Mouse (Mus musculus): ENCODE results near the gene Dtd1.

DNA sequence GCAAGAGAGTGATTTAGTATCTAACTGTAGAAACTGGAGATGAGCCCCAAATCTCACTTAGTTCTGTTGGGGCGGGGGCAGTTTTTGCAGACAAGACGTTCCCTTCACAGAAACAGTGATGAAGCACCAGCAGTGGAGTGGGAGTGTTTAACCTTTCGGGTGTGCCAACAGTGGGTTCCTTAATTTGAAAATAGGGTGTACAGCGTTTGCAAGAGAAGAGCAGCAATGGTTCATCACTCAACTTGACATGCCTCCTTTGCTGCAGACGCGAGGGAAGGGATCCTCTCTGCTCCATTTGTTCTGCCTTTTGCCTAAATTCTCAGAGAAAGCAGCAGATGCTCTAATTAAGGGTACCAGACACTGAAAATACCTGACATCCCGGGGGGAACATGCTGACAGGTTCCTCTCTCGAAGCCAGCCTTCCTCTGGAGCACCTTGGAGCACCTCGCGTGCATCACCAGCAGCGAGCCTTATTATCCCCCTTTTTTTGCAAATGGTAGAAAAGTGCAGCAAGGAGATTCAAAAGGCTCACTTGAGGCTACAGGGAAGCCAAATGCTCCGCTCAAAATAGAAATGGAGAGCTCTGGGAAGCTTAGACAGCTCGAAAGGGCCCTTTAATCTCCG, 192.1 kb downstream of the Dtd1 start:
- TF ChIP-seq CTCF (IDR thresholded peaks at IDR 0.05; ENCODE audit: low read depth, low read length) (no peak), POLR2A (IDR thresholded peaks at IDR 0.05; ENCODE audit: insufficient read depth, low read length) (no peak)

All from ES-Bruce4 (cell line).